Mouse (Mus musculus): Measurements from ENCODE around the gene Il4. TPM values are rescaled to one million over a fixed set of nuclear protein-coding genes. Genes with fewer than 3 reads are reported as not detected.

Gene Il4
- polyA plus RNA-seq, 1 experiment from 2014 or later, result 1.0 TPM

- Histone ChIP-seq H3K27ac (no peak overlapping the region), H3K4me1 (no peaks in the 10 kb centered on the region), H3K9ac (no peak overlapping the region), H3K4me3 (replicated peaks) (no peak overlapping the region), H3K9me3 (no peaks in the 10 kb centered on the region), H3K27me3 (replicated peaks) (no peaks in the 10 kb centered on the region), H3K36me3 (no peaks in the 10 kb centered on the region), H3K4me2 (no peak overlapping the region)
- 87% methylated on average over 11 of the region's 11 CpGs for WGBS
- no peak for ATAC-seq (ENCODE audit: insufficient read depth, low FRiP score, low read depth)
Measured at GRCm38 (mm10) chr11:53621582-53622439, 3.3 kb upstream of the Il4 start.

GRCm38 (mm10) chr11:53620094-53620493 is 1.6 kb upstream of the Il4 start:
- no peaks in the 10 kb centered on the region for H3K27me3 ChIP-seq (replicated peaks)
- H3K36me3 ChIP-seq, result no peaks in the 10 kb centered on the region

GRCm38 (mm10) chr11:53619428-53619827 is 959 bp upstream of the Il4 start:
- no peak overlapping the region for H3K27ac ChIP-seq
- no peak for ATAC-seq (ENCODE audit: insufficient read depth, low FRiP score, low read depth)
- 60% methylated on average over 6 of the region's 6 CpGs for WGBS

More at GRCm38 (mm10) chr11:53620094-53620493, 1.6 kb upstream of the Il4 start:
- no peak for ATAC-seq (ENCODE audit: insufficient read depth, low FRiP score, low read depth)
- no peak overlapping the region for H3K9ac ChIP-seq
- WGBS, result 85% methylated on average over 4 of the region's 4 CpGs
- H3K4me1 ChIP-seq, result no peaks in the 10 kb centered on the region
- no peak overlapping the region for H3K27ac ChIP-seq
- H3K9me3 ChIP-seq, result no peaks in the 10 kb centered on the region
- no peak overlapping the region for H3K4me2 ChIP-seq
- no peak overlapping the region for H3K4me3 ChIP-seq (replicated peaks)

GRCm38 (mm10) chr11:53617562-53618109 is 833 bp downstream of the Il4 start:
- Histone ChIP-seq H3K9ac (no peak overlapping the region), H3K4me3 (replicated peaks) (no peak overlapping the region), H3K36me3 (no peaks in the 10 kb centered on the region), H3K4me2 (no peak overlapping the region), H3K4me1 (no peaks in the 10 kb centered on the region), H3K9me3 (no peaks in the 10 kb centered on the region), H3K27ac (no peak overlapping the region), H3K27me3 (replicated peaks) (no peaks in the 10 kb centered on the region)
- no peak for ATAC-seq (ENCODE audit: insufficient read depth, low FRiP score, low read depth)
- 58% methylated on average over 4 of the region's 4 CpGs for WGBS

More at GRCm38 (mm10) chr11:53619428-53619827, 959 bp upstream of the Il4 start:
- Histone ChIP-seq H3K4me1 (no peaks in the 10 kb centered on the region), H3K27me3 (replicated peaks) (no peaks in the 10 kb centered on the region), H3K36me3 (no peaks in the 10 kb centered on the region), H3K9ac (no peak overlapping the region), H3K9me3 (no peaks in the 10 kb centered on the region), H3K4me3 (replicated peaks) (no peak overlapping the region), H3K4me2 (no peak overlapping the region)

- Histone ChIP-seq H3K9ac (no peak overlapping the region), H3K27me3 (replicated peaks) (no peaks in the 10 kb centered on the region), H3K27ac (no peak overlapping the region), H3K4me1 (no peaks in the 10 kb centered on the region), H3K36me3 (no peaks in the 10 kb centered on the region), H3K4me3 (replicated peaks) (no peak overlapping the region), H3K4me2 (no peak overlapping the region), H3K9me3 (no peaks in the 10 kb centered on the region)
- no peak for ATAC-seq (ENCODE audit: insufficient read depth, low FRiP score, low read depth)
- 58% methylated on average over 8 of the region's 8 CpGs for WGBS
Measured at GRCm38 (mm10) chr11:53616748-53617558, 1.5 kb downstream of the Il4 start.

- no peak overlapping the region for H3K9ac ChIP-seq
- no peak overlapping the region for H3K27ac ChIP-seq
- no peaks in the 10 kb centered on the region for H3K4me1 ChIP-seq
- WGBS, result 87% methylated on average over 8 of the region's 8 CpGs
- H3K27me3 ChIP-seq (replicated peaks), result no peaks in the 10 kb centered on the region
- ATAC-seq (ENCODE audit: insufficient read depth, low FRiP score, low read depth), result no peak
- no peak overlapping the region for H3K4me2 ChIP-seq
- H3K4me3 ChIP-seq (replicated peaks), result no peak overlapping the region
- H3K9me3 ChIP-seq, result no peaks in the 10 kb centered on the region
- no peaks in the 10 kb centered on the region for H3K36me3 ChIP-seq
Measured at GRCm38 (mm10) chr11:53615575-53615974, 2.9 kb downstream of the Il4 start.

- Histone ChIP-seq H3K9me3 (no peaks in the 10 kb centered on the region), H3K36me3 (no peaks in the 10 kb centered on the region), H3K4me2 (no peak overlapping the region), H3K4me3 (replicated peaks) (no peak overlapping the region), H3K27me3 (replicated peaks) (no peaks in the 10 kb centered on the region), H3K27ac (no peak overlapping the region), H3K4me1 (no peaks in the 10 kb centered on the region), H3K9ac (no peak overlapping the region)
- 56% methylated on average over 6 of the region's 6 CpGs for WGBS
- ATAC-seq (ENCODE audit: insufficient read depth, low FRiP score, low read depth), result no peak
Measured at GRCm38 (mm10) chr11:53615172-53615571, 3.3 kb downstream of the Il4 start.

GRCm38 (mm10) chr11:53609672-53610071 is 8.8 kb downstream of the Il4 start:
- Histone ChIP-seq H3K4me2 (no peak overlapping the region), H3K27ac (no peak overlapping the region), H3K27me3 (replicated peaks) (no peaks in the 10 kb centered on the region), H3K4me3 (replicated peaks) (no peak overlapping the region), H3K4me1 (no peaks in the 10 kb centered on the region), H3K9me3 (no peaks in the 10 kb centered on the region), H3K9ac (no peak overlapping the region), H3K36me3 (no peaks in the 10 kb centered on the region)
- no peak for ATAC-seq (ENCODE audit: insufficient read depth, low FRiP score, low read depth)
- 74% methylated on average over 3 of the region's 3 CpGs for WGBS

GRCm38 (mm10) chr11:53609231-53609630 is 9.2 kb downstream of the Il4 start:
- WGBS, result 75% methylated on average over 6 of the region's 6 CpGs
- Histone ChIP-seq H3K36me3 (no peaks in the 10 kb centered on the region), H3K27ac (no peak overlapping the region), H3K4me3 (replicated peaks) (no peak overlapping the region), H3K9ac (no peak overlapping the region), H3K9me3 (no peaks in the 10 kb centered on the region), H3K4me2 (no peak overlapping the region), H3K27me3 (replicated peaks) (no peaks in the 10 kb centered on the region), H3K4me1 (no peaks in the 10 kb centered on the region)
- no peak for ATAC-seq (ENCODE audit: insufficient read depth, low FRiP score, low read depth)

GRCm38 (mm10) chr11:53605609-53606008 is 12.9 kb downstream of the Il4 start:
- Histone ChIP-seq H3K9me3 (no peaks in the 10 kb centered on the region), H3K4me1 (no peaks in the 10 kb centered on the region)
- 12% methylated on average over 12 of the region's 12 CpGs for WGBS

GRCm38 (mm10) chr11:53604983-53605382 is 13.5 kb downstream of the Il4 start:
- H3K9me3 ChIP-seq, result no peaks in the 10 kb centered on the region
- 93% methylated on average over 3 of the region's 3 CpGs for WGBS
- no peak overlapping the region for H3K27ac ChIP-seq
- H3K4me3 ChIP-seq (replicated peaks), result no peak overlapping the region
- H3K4me2 ChIP-seq, result no peak overlapping the region
- no peak overlapping the region for H3K9ac ChIP-seq
- no peak for ATAC-seq (ENCODE audit: insufficient read depth, low FRiP score, low read depth)
- H3K4me1 ChIP-seq, result no peaks in the 10 kb centered on the region
- 0 out of 2 replicates have a peak, but pooled peaks cover 3% of the 10 kb centered on the region for H3K36me3 ChIP-seq
- H3K27me3 ChIP-seq (replicated peaks), result no peaks in the 10 kb centered on the region

More at GRCm38 (mm10) chr11:53605609-53606008, 12.9 kb downstream of the Il4 start:
- Histone ChIP-seq H3K36me3 (0 out of 2 replicates have a peak, but pooled peaks cover 3% of the 10 kb centered on the region), H3K4me3 (replicated peaks) (no peak overlapping the region), H3K4me2 (no peak overlapping the region), H3K9ac (no peak overlapping the region), H3K27me3 (replicated peaks) (no peaks in the 10 kb centered on the region), H3K27ac (no peak overlapping the region)
- ATAC-seq (ENCODE audit: insufficient read depth, low FRiP score, low read depth), result no peak

GRCm38 (mm10) chr11:53591116-53591515 is 27.4 kb downstream of the Il4 start:
- no peaks in the 10 kb centered on the region for H3K4me1 ChIP-seq
- H3K27ac ChIP-seq, result no peak overlapping the region
- WGBS, result 87% methylated on average over 5 of the region's 5 CpGs
- no peaks in the 10 kb centered on the region for H3K9me3 ChIP-seq
- H3K36me3 ChIP-seq, result peaks cover 9% of the 10 kb centered on the region
- no peaks in the 10 kb centered on the region for H3K27me3 ChIP-seq (replicated peaks)
- no peak overlapping the region for H3K4me2 ChIP-seq
- no peak overlapping the region for H3K4me3 ChIP-seq (replicated peaks)
- no peak for ATAC-seq (ENCODE audit: insufficient read depth, low FRiP score, low read depth)
- no peak overlapping the region for H3K9ac ChIP-seq

Data from stomach, embryonic 15.5 days (tissue).